Mouse (Mus musculus) olfactory bulb, adult 2 months (tissue): ENCODE measurements around the gene Lmna.

ENCODE experiments used
- CTCF ChIP-seq: fragments of 200-500 bp; IDR thresholded peaks from 2 replicates; pipeline ENCODE4 v1.5.1; 2012; ENCODE audit warnings: low read depth, mild to moderate bottlenecking, low read length, moderate library complexity; ENCODE audit not compliant: insufficient read depth
- POLR2A ChIP-seq: fragments of 200-500 bp; IDR thresholded peaks from 2 replicates; pipeline ENCODE4 v1.6.1; 2012; ENCODE audit warnings: mild to moderate bottlenecking, low read depth, low read length, moderate library complexity; ENCODE audit not compliant: insufficient read depth

GRCm38 (mm10) chr3:88469466-88469865 lies 40.3 kb downstream of the Lmna start:
- TF ChIP-seq CTCF (no peak), POLR2A (no peak)
